Mouse (Mus musculus) limb, embryonic 12.5 days (tissue): Measurements from ENCODE around the gene Slc6a16. TPM values are rescaled to one million over a fixed set of nuclear protein-coding genes. Genes with fewer than 3 reads are reported as not detected.
A peak's percentile ranks its signal among the peaks of the same experiment; 100 is the strongest.

Experiments used
- ATAC-seq: fragments of 200-750 bp; cut with Nextera tagmentation; 2 replicates; pipeline ENCODE4 v1.8.0; 2017; ENCODE audit warnings: low read depth, moderate TSS enrichment; ENCODE audit not compliant: insufficient number of reproducible peaks, insufficient read depth, low FRiP score, low TSS enrichment
- H3K27ac ChIP-seq: fragments of 300-500 bp; sonication (generic); 2 replicates; pipeline ENCODE4 v1.5.1; 2016; ENCODE audit warnings: mild to moderate bottlenecking, moderate library complexity
- H3K27me3 ChIP-seq: fragments of 300-500 bp; sonication (generic); 2 replicates; pipeline ENCODE4 v1.6.1; 2016; ENCODE audit warnings: mild to moderate bottlenecking, moderate library complexity
- H3K36me3 ChIP-seq: fragments of 300-500 bp; sonication (generic); 2 replicates; pipeline ENCODE4 v1.6.1; 2016; ENCODE audit warnings: mild to moderate bottlenecking, moderate library complexity
- H3K4me1 ChIP-seq: fragments of 300-500 bp; sonication (generic); replicated peaks from 2 replicates; pipeline ENCODE4 v1.6.1; 2016
- H3K4me2 ChIP-seq: fragments of 300-500 bp; sonication (generic); 2 replicates; pipeline ENCODE4 v1.6.1; 2016; ENCODE audit warnings: mild to moderate bottlenecking, moderate library complexity
- H3K4me3 ChIP-seq: fragments of 300-500 bp; sonication (generic); replicated peaks from 2 replicates; pipeline ENCODE4 v1.5.1; 2016; ENCODE audit warnings: mild to moderate bottlenecking
- H3K9ac ChIP-seq: fragments of 300-500 bp; sonication (generic); replicated peaks from 2 replicates; pipeline ENCODE4 v1.6.1; 2016; ENCODE audit warnings: mild to moderate bottlenecking, moderate library complexity
- H3K9me3 ChIP-seq: fragments of 300-500 bp; sonication (generic); 2 replicates; pipeline ENCODE4 v1.6.1; 2016; ENCODE audit warnings: mild to moderate bottlenecking, moderate library complexity
- WGBS: fragments of 180-500 bp; shearing (Covaris S2); methylation state at CpG from one replicate; pipeline ENCODE4 v1.1.7; 2016; 5-methylcytosine and 5-hydroxymethylcytosine counted together
- polyA plus RNA-seq: library from polyadenylated mRNA; unstranded; fragments of >200 nt; fragmentation: Nextera tagmentation; extraction: Ambion mirVana; gene quantifications from 2 replicates; pipeline ENCODE4 v1.2.1, GENCODE M21; 2016

Slc6a16 gene
- polyA plus RNA-seq: 0.18 and 0.42 TPM in 2 replicates

- no peaks in the 10 kb centered on the region for H3K36me3 ChIP-seq
- peak within 1 kb of the TSS; percentile 56 for H3K4me2 ChIP-seq
- no peak for ATAC-seq
- H3K27ac ChIP-seq: no peak within 1 kb of the TSS
- 12% methylated on average over 53 of the region's 53 CpGs for WGBS
- H3K9me3 ChIP-seq: no peaks in the 10 kb centered on the region
- H3K4me3 ChIP-seq: peak within 1 kb of the TSS; percentile 29
- H3K4me1 ChIP-seq: peaks cover 12% of the 10 kb centered on the region
- H3K27me3 ChIP-seq: peaks cover 35% of the 10 kb centered on the region
- H3K9ac ChIP-seq: peak within 1 kb of the TSS; percentile 38
Observed at GRCm38 (mm10) chr7:45240633-45241388, at the start of gene Slc6a16. Gene Slc6a16 (plus strand): TSS chr7:45241085.

GRCm38 (mm10) chr7:45191161-45191560 lies 49.7 kb upstream of the Slc6a16 start:
- 77% methylated on average over 2 of the region's 2 CpGs for WGBS
- Histone ChIP-seq H3K27ac (no peak overlapping the region), H3K27me3 (peaks cover 45% of the 10 kb centered on the region)

GRCm38 (mm10) chr7:45191803-45192363 lies 49.0 kb upstream of the Slc6a16 start:
- H3K4me2 ChIP-seq: peak overlapping the region; percentile 13
- ATAC-seq: peak; percentile 83
- 6% methylated on average over 8 of the region's 8 CpGs for whole genome bisulfite sequencing
- no peak overlapping the region for H3K9ac ChIP-seq
- peaks cover 38% of the 10 kb centered on the region for H3K27me3 ChIP-seq
- no peak overlapping the region for H3K4me3 ChIP-seq
- H3K36me3 ChIP-seq: no peaks in the 10 kb centered on the region
- peaks cover 22% of the 10 kb centered on the region for H3K4me1 ChIP-seq
- H3K27ac ChIP-seq: peak overlapping the region; percentile 78
- no peaks in the 10 kb centered on the region for H3K9me3 ChIP-seq

More at GRCm38 (mm10) chr7:45191161-45191560, 49.7 kb upstream of the Slc6a16 start:
- Histone ChIP-seq H3K4me3 (no peak overlapping the region), H3K9ac (no peak overlapping the region), H3K36me3 (no peaks in the 10 kb centered on the region), H3K4me2 (no peak overlapping the region), H3K9me3 (no peaks in the 10 kb centered on the region), H3K4me1 (peaks cover 28% of the 10 kb centered on the region)
- no peak for ATAC-seq

GRCm38 (mm10) chr7:45192585-45193310 lies 48.1 kb upstream of the Slc6a16 start:
- H3K9ac ChIP-seq: no peak overlapping the region
- ATAC-seq: no peak
- H3K4me2 ChIP-seq: no peak overlapping the region
- no peaks in the 10 kb centered on the region for H3K9me3 ChIP-seq
- peaks cover 22% of the 10 kb centered on the region for H3K4me1 ChIP-seq
- WGBS: 82% methylated on average over 7 of the region's 7 CpGs
- H3K27me3 ChIP-seq: peaks cover 35% of the 10 kb centered on the region
- no peak overlapping the region for H3K4me3 ChIP-seq
- no peak overlapping the region; the same call in 1 of the 2 replicates for H3K27ac ChIP-seq
- H3K36me3 ChIP-seq: no peaks in the 10 kb centered on the region

- no peaks in the 10 kb centered on the region for H3K9me3 ChIP-seq
- H3K27me3 ChIP-seq: peaks cover 31% of the 10 kb centered on the region
- H3K4me3 ChIP-seq: no peak overlapping the region
- 55% methylated on average over 5 of the region's 5 CpGs for WGBS
- no peak overlapping the region for H3K27ac ChIP-seq
- no peaks in the 10 kb centered on the region for H3K36me3 ChIP-seq
- H3K4me2 ChIP-seq: no peak overlapping the region
- H3K4me1 ChIP-seq: peaks cover 24% of the 10 kb centered on the region
- no peak overlapping the region for H3K9ac ChIP-seq
- ATAC-seq: no peak
Observed at GRCm38 (mm10) chr7:45193406-45193805, 47.5 kb upstream of the Slc6a16 start.

GRCm38 (mm10) chr7:45193871-45194785 lies 46.8 kb upstream of the Slc6a16 start:
- H3K9me3 ChIP-seq: no peaks in the 10 kb centered on the region
- no peak for ATAC-seq
- 68% methylated on average over 17 of the region's 17 CpGs for WGBS
- H3K27me3 ChIP-seq: peaks cover 27% of the 10 kb centered on the region
- no peak overlapping the region for H3K4me2 ChIP-seq
- no peaks in the 10 kb centered on the region for H3K36me3 ChIP-seq
- no peak overlapping the region for H3K9ac ChIP-seq
- H3K4me1 ChIP-seq: peaks cover 24% of the 10 kb centered on the region
- no peak overlapping the region for H3K27ac ChIP-seq
- no peak overlapping the region for H3K4me3 ChIP-seq

GRCm38 (mm10) chr7:45195341-45196175 lies 45.3 kb upstream of the Slc6a16 start:
- Histone ChIP-seq H3K27me3 (peaks cover 19% of the 10 kb centered on the region), H3K27ac (no peak overlapping the region), H3K36me3 (no peaks in the 10 kb centered on the region), H3K4me3 (no peak overlapping the region), H3K4me2 (no peak overlapping the region), H3K9me3 (no peaks in the 10 kb centered on the region), H3K4me1 (peaks cover 24% of the 10 kb centered on the region), H3K9ac (no peak overlapping the region)
- WGBS: 54% methylated on average over 13 of the region's 13 CpGs
- ATAC-seq: no peak

- H3K27ac ChIP-seq: no peak overlapping the region
- ATAC-seq: no peak
- no peaks in the 10 kb centered on the region for H3K9me3 ChIP-seq
- no peak overlapping the region for H3K4me3 ChIP-seq
- no peak overlapping the region for H3K9ac ChIP-seq
- H3K4me2 ChIP-seq: no peak overlapping the region
- peaks cover 21% of the 10 kb centered on the region for H3K27me3 ChIP-seq
- H3K4me1 ChIP-seq: peaks cover 24% of the 10 kb centered on the region
- no peaks in the 10 kb centered on the region for H3K36me3 ChIP-seq
- 83% methylated on average over 4 of the region's 4 CpGs for WGBS
Observed at GRCm38 (mm10) chr7:45196176-45196535, 44.7 kb upstream of the Slc6a16 start.

- Histone ChIP-seq H3K4me1 (peaks cover 16% of the 10 kb centered on the region), H3K27ac (no peak overlapping the region), H3K9me3 (no peaks in the 10 kb centered on the region), H3K9ac (no peak overlapping the region), H3K4me2 (no peak overlapping the region), H3K36me3 (no peaks in the 10 kb centered on the region), H3K27me3 (peaks cover 21% of the 10 kb centered on the region), H3K4me3 (no peak overlapping the region)
- WGBS: 67% methylated on average over 5 of the region's 5 CpGs
- ATAC-seq: no peak
Observed at GRCm38 (mm10) chr7:45196994-45197393, 43.9 kb upstream of the Slc6a16 start.

- Histone ChIP-seq H3K36me3 (no peaks in the 10 kb centered on the region), H3K9ac (no peak overlapping the region), H3K27ac (no peak overlapping the region), H3K27me3 (peaks cover 21% of the 10 kb centered on the region), H3K4me3 (no peak overlapping the region), H3K9me3 (no peaks in the 10 kb centered on the region), H3K4me2 (no peak overlapping the region), H3K4me1 (peaks cover 9% of the 10 kb centered on the region; the same call in 1 of the 2 replicates)
- WGBS: 15% methylated on average over 5 of the region's 5 CpGs
- ATAC-seq: 0 out of 2 replicates have a peak, but pooled peaks have one; percentile 33
Observed at GRCm38 (mm10) chr7:45198435-45198834, 42.5 kb upstream of the Slc6a16 start.
